ENCODE assay signal across 8 mouse cellular contexts in the genomic region with DNA sequence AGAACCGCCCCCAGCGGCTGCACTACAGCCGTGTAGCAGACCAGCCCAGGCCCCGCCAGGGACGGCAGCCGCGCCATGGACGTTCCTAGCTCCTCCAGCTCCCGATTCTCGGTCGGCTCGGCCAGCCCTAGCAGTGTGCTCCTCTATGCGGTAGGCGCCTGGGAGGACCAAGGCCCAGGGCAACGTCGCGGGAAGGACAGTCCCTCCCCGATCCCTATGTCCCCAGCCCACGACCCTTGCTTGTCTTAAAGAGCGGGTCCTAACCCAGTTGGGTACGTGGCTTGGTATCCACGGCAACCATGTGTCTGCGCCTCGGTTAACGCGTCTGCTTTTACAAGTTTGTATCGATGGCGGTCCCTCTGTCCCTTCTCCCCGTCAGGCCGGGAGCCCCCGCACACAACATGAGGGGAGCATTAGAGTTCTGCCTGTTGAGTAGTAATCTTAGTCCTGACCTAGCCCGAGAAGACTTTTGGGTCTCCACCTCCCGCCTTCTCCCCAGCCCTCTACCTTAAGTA. TPM values are rescaled to one million over a fixed set of nuclear protein-coding genes. Genes with fewer than 3 reads are reported as not detected.
DNase-seq lines count a peak whose midpoint lies in the region; ATAC-seq lines count a peak whose summit lies in the region.

No protein-coding gene starts in this region.

- H3K27ac ChIP-seq in kidney, embryonic 15.5 days: peak overlapping the region; percentile 96
- H3K27ac ChIP-seq in hindbrain, embryonic 15.5 days (replicated peaks): peak overlapping the region; percentile 94
- H3K27ac ChIP-seq in midbrain, embryonic 14.5 days (replicated peaks; ENCODE audit: low read depth, low read length): peak overlapping the region; percentile 90

- H3K9me3 ChIP-seq in kidney, embryonic 15.5 days (replicated peaks): no peaks in the 10 kb centered on the region
- H3K9me3 ChIP-seq in hindbrain, embryonic 15.5 days: no peaks in the 10 kb centered on the region
- no peaks in the 10 kb centered on the region for H3K9me3 ChIP-seq in midbrain, embryonic 14.5 days (ENCODE audit: control insufficient read depth, low read length)

- peak overlapping the region; percentile 95 for H3K4me3 ChIP-seq in kidney, embryonic 15.5 days (replicated peaks)
- H3K4me3 ChIP-seq in hindbrain, embryonic 15.5 days: peak overlapping the region; percentile 94
- H3K4me3 ChIP-seq in midbrain, embryonic 14.5 days (replicated peaks; ENCODE audit: low read depth, low read length): peak overlapping the region; percentile 92

- H3K27me3 ChIP-seq in kidney, embryonic 15.5 days: no peaks in the 10 kb centered on the region
- H3K27me3 ChIP-seq in hindbrain, embryonic 15.5 days: no peaks in the 10 kb centered on the region
- H3K27me3 ChIP-seq in midbrain, embryonic 14.5 days (ENCODE audit: control insufficient read depth, insufficient read depth, low read length): no peaks in the 10 kb centered on the region

- no peak for DNase-seq in kidney, adult 8-10 months
- DNase-seq in brain, adult 2 months (ENCODE audit: low read depth, low spot score): peak; percentile 51
- DNase-seq in midbrain, embryonic 14.5 days: no peak
- DNase-seq in MN1 (ENCODE audit: low spot score): no peak
- DNase-seq in gastrocnemius, postnatal 4 days (ENCODE audit: low spot score in 2 of 2): no peak
- no peak for DNase-seq in embryo, embryonic 9.5 days (ENCODE audit: extremely low spot score)

- peaks cover 14% of the 10 kb centered on the region for H3K4me1 ChIP-seq in kidney, embryonic 15.5 days
- H3K4me1 ChIP-seq in hindbrain, embryonic 15.5 days (replicated peaks): peaks cover 23% of the 10 kb centered on the region
- H3K4me1 ChIP-seq in midbrain, embryonic 14.5 days (ENCODE audit: control insufficient read depth, insufficient read depth, low read length): peaks cover 8% of the 10 kb centered on the region

- H3K9ac ChIP-seq in kidney, embryonic 15.5 days: peak overlapping the region; percentile 96
- H3K9ac ChIP-seq in hindbrain, embryonic 15.5 days: peak overlapping the region; percentile 100
- H3K9ac ChIP-seq in midbrain, embryonic 14.5 days (replicated peaks; ENCODE audit: low read length): peak overlapping the region; percentile 96

- peak overlapping the region; percentile 75 for H3K4me2 ChIP-seq in kidney, embryonic 15.5 days
- peak overlapping the region; percentile 84 for H3K4me2 ChIP-seq in hindbrain, embryonic 15.5 days
- H3K4me2 ChIP-seq in midbrain, embryonic 14.5 days (ENCODE audit: low read length): peak overlapping the region; percentile 85

- H3K36me3 ChIP-seq in kidney, embryonic 15.5 days: peaks cover 41% of the 10 kb centered on the region
- peaks cover 16% of the 10 kb centered on the region for H3K36me3 ChIP-seq in hindbrain, embryonic 15.5 days
- peaks cover 27% of the 10 kb centered on the region for H3K36me3 ChIP-seq in midbrain, embryonic 14.5 days (ENCODE audit: control insufficient read depth, insufficient read depth, low read length)

- ATAC-seq in kidney, embryonic 15.5 days (replicated peaks; ENCODE audit: low FRiP score): peak; percentile 85
- peak; percentile 90; the same call in 1 of the 2 replicates for ATAC-seq in hindbrain, embryonic 15.5 days (ENCODE audit: low FRiP score, low read depth)
- peak; percentile 78; the same call in 1 of the 2 replicates for ATAC-seq in midbrain, embryonic 14.5 days (ENCODE audit: low FRiP score, low TSS enrichment)

- under 1% methylated on average over 33 of the region's 33 CpGs for WGBS in kidney, embryonic 15.5 days
- under 1% methylated on average over 33 of the region's 33 CpGs for WGBS in hindbrain, embryonic 15.5 days
- under 1% methylated on average over 33 of the region's 33 CpGs for WGBS in midbrain, embryonic 14.5 days

RNA-seq across cellular contexts. Expression of gene 2810004N23Rik, which starts 0.3 kb away (rescaled TPM):
- polyA plus RNA-seq in kidney, embryonic 15.5 days (2015; fragmentation: Nextera tagmentation; extraction: Ambion mirVana): 52.7 and 53.3 TPM in 2 replicates
- polyA plus RNA-seq in hindbrain, embryonic 15.5 days (2015; fragmentation: Nextera tagmentation; extraction: Ambion mirVana): 26.2 and 26.9 TPM in 2 replicates
- polyA plus RNA-seq in midbrain, embryonic 14.5 days (2014; fragmentation: Nextera tagmentation; extraction: Ambion mirVana): 21.4 and 24.2 TPM in 2 replicates
- total RNA-seq in gastrocnemius, postnatal 4 days (2021): 10 to 100 TPM; 36.7 to 37.0 TPM

RNA-seq across cellular contexts. Expression of gene Gnpat, which starts 0.4 kb away (rescaled TPM):
- polyA plus RNA-seq in kidney, embryonic 15.5 days (2015; fragmentation: Nextera tagmentation; extraction: Ambion mirVana): 101 and 114 TPM in 2 replicates
- polyA plus RNA-seq in hindbrain, embryonic 15.5 days (2015; fragmentation: Nextera tagmentation; extraction: Ambion mirVana): 74.7 and 79.5 TPM in 2 replicates
- 65.5 and 90.8 TPM in 2 replicates for polyA plus RNA-seq in midbrain, embryonic 14.5 days (2014; fragmentation: Nextera tagmentation; extraction: Ambion mirVana)
- total RNA-seq in gastrocnemius, postnatal 4 days (2021): 100 to 1,000 TPM; 108 to 109 TPM

RNA-seq across cellular contexts. Expression of gene Exoc8, which starts 34.3 kb away (rescaled TPM):
- polyA plus RNA-seq in kidney, embryonic 15.5 days (2015; fragmentation: Nextera tagmentation; extraction: Ambion mirVana): 7.6 and 9.0 TPM in 2 replicates
- polyA plus RNA-seq in hindbrain, embryonic 15.5 days (2015; fragmentation: Nextera tagmentation; extraction: Ambion mirVana): 14.6 and 15.2 TPM in 2 replicates
- 13.0 and 13.2 TPM in 2 replicates for polyA plus RNA-seq in midbrain, embryonic 14.5 days (2014; fragmentation: Nextera tagmentation; extraction: Ambion mirVana)
- total RNA-seq in gastrocnemius, postnatal 4 days (2021): 10 to 100 TPM; 10.4 to 11.3 TPM

RNA-seq across cellular contexts. Expression of gene Sprtn, which starts 34.5 kb away (rescaled TPM):
- polyA plus RNA-seq in kidney, embryonic 15.5 days (2015; fragmentation: Nextera tagmentation; extraction: Ambion mirVana): 9.7 and 10.2 TPM in 2 replicates
- 8.8 and 9.3 TPM in 2 replicates for polyA plus RNA-seq in hindbrain, embryonic 15.5 days (2015; fragmentation: Nextera tagmentation; extraction: Ambion mirVana)
- 9.8 and 11.7 TPM in 2 replicates for polyA plus RNA-seq in midbrain, embryonic 14.5 days (2014; fragmentation: Nextera tagmentation; extraction: Ambion mirVana)
- 10 to 100 TPM; 11.7 to 11.9 TPM for total RNA-seq in gastrocnemius, postnatal 4 days (2021)
